Mouse (Mus musculus) CH12.LX (cell line): ENCODE measurements around the gene Fam114a2. TPM values are rescaled to one million over a fixed set of nuclear protein-coding genes. Genes with fewer than 3 reads are reported as not detected.

Experiments used
- DNase-seq: peaks from one replicate; pipeline ENCODE4 v3.0.0-alpha.2; 2013; ENCODE audit errors: extremely low read depth
- H3K27ac ChIP-seq: 2 replicates; pipeline ENCODE4 v1.5.1; 2012; ENCODE audit warnings: low read depth, mild to moderate bottlenecking, control low read depth, moderate library complexity; ENCODE audit not compliant: insufficient read depth
- H3K27me3 ChIP-seq: replicated peaks from 2 replicates; pipeline ENCODE3; 2012; ENCODE audit warnings: inconsistent platforms
- H3K36me3 ChIP-seq, 2 experiments: replicated peaks in 1 of 2; 2 replicates each; pipeline versions ENCODE3 to v1.6.1; 2012; ENCODE audit warnings: inconsistent platforms in 1 of 2, low read length in 1 of 2, mild to moderate bottlenecking in 1 of 2, mixed read lengths in 1 of 2, moderate library complexity in 1 of 2; ENCODE audit not compliant: control insufficient read depth in 1 of 2, insufficient read depth in 1 of 2
- H3K4me1 ChIP-seq, 2 experiments: 2 replicates each; pipeline ENCODE4 v1.6.1; 2012; ENCODE audit warnings: inconsistent platforms in 1 of 2, moderate library complexity in 1 of 2; ENCODE audit not compliant: insufficient read depth in 2 of 2, control insufficient read depth in 1 of 2
- H3K4me2 ChIP-seq: 2 replicates; pipeline ENCODE4 v1.6.1; 2012; ENCODE audit warnings: low read depth, mild to moderate bottlenecking, control low read depth; ENCODE audit not compliant: poor library complexity, insufficient read depth, severe bottlenecking
- H3K4me3 ChIP-seq, 3 experiments: fragments of 150-350 bp in 1 of 3; sonication (generic) in 1 of 3; replicated peaks in 1 of 3; 2 replicates each; pipeline versions ENCODE3 to v1.5.1; 2011 to 2012; ENCODE audit warnings: low read depth in 2 of 3, low read length in 2 of 3, mild to moderate bottlenecking in 2 of 3, moderate library complexity in 2 of 3, control low read depth in 1 of 3, improper control_type of control experiment in 1 of 3, inconsistent platforms in 1 of 3, mixed read lengths in 1 of 3; ENCODE audit not compliant: poor library complexity in 1 of 3
- H3K79me2 ChIP-seq: replicated peaks from 2 replicates; pipeline ENCODE4 v1.6.1; 2012; ENCODE audit warnings: mild to moderate bottlenecking, moderate library complexity; ENCODE audit not compliant: control insufficient read depth, poor library complexity, insufficient read depth, severe bottlenecking; ENCODE audit errors: extremely low read depth
- H3K9ac ChIP-seq: 2 replicates; pipeline ENCODE4 v1.6.1; 2012; ENCODE audit warnings: low read depth, mild to moderate bottlenecking, control low read depth, moderate library complexity; ENCODE audit not compliant: insufficient read depth
- H3K9me3 ChIP-seq: replicated peaks from 2 replicates; pipeline ENCODE3; 2012; ENCODE audit warnings: low read length, inconsistent platforms, mixed read lengths
- BHLHE40 ChIP-seq: IDR thresholded peaks from 2 replicates; pipeline ENCODE4 v1.6.1; 2011; ENCODE audit warnings: mild to moderate bottlenecking, low read depth, low read length, improper control_type of control experiment
- CHD1 ChIP-seq: IDR thresholded peaks from 2 replicates; pipeline ENCODE4 v1.6.1; 2012; ENCODE audit warnings: low read depth, low read length, improper control_type of control experiment, inconsistent platforms
- CTCF ChIP-seq, 2 experiments: IDR thresholded peaks in 1 of 2; conservative IDR thresholded peaks in 1 of 2; 2 replicates each; pipeline ENCODE4 v1.5.1; 2011 to 2012; ENCODE audit warnings: low read depth in 2 of 2, low read length in 2 of 2, improper control_type of control experiment in 1 of 2, inconsistent platforms in 1 of 2, mild to moderate bottlenecking in 1 of 2, moderate library complexity in 1 of 2
- EP300 ChIP-seq: IDR thresholded peaks from 2 replicates; pipeline ENCODE4 v1.6.1; 2011; ENCODE audit warnings: low read length, improper control_type of control experiment
- ETS1 ChIP-seq: conservative IDR thresholded peaks from 2 replicates; pipeline ENCODE4 v1.6.1; 2012; ENCODE audit warnings: low read depth, mild to moderate bottlenecking, inconsistent platforms, low read length, improper control_type of control experiment, moderate library complexity
- JUN ChIP-seq: IDR thresholded peaks from 2 replicates; pipeline ENCODE4 v1.6.1; 2011; ENCODE audit warnings: low read depth, mild to moderate bottlenecking, low read length, improper control_type of control experiment, moderate library complexity; ENCODE audit not compliant: insufficient read depth
- JUND ChIP-seq: conservative IDR thresholded peaks from 2 replicates; pipeline ENCODE4 v1.6.1; 2011; ENCODE audit warnings: low read depth, low read length, improper control_type of control experiment
- KAT2A ChIP-seq: IDR thresholded peaks from 2 replicates; pipeline ENCODE4 v1.6.1; 2012; ENCODE audit warnings: low read length, improper control_type of control experiment, inconsistent platforms; ENCODE audit not compliant: insufficient replicate concordance
- MAFK ChIP-seq: IDR thresholded peaks from 2 replicates; pipeline ENCODE4 v1.6.1; 2011; ENCODE audit warnings: low read length, improper control_type of control experiment; ENCODE audit not compliant: insufficient replicate concordance
- MAZ ChIP-seq: IDR thresholded peaks from 2 replicates; pipeline ENCODE4 v1.6.1; 2012; ENCODE audit warnings: low read depth, mild to moderate bottlenecking, inconsistent platforms, low read length, improper control_type of control experiment, moderate library complexity
- MEF2A ChIP-seq: IDR thresholded peaks from 2 replicates; pipeline ENCODE4 v1.6.1; 2014; ENCODE audit warnings: low read depth, mild to moderate bottlenecking, inconsistent platforms, low read length, improper control_type of control experiment, borderline replicate concordance
- NRF1 ChIP-seq: IDR thresholded peaks from 2 replicates; pipeline ENCODE4 v1.6.1; 2014; ENCODE audit warnings: low read depth, mild to moderate bottlenecking, inconsistent platforms, low read length, improper control_type of control experiment, moderate library complexity
- PAX5 ChIP-seq: IDR thresholded peaks from 2 replicates; pipeline ENCODE4 v1.6.1; 2012; ENCODE audit warnings: low read length, inconsistent platforms, mixed read lengths
- POLR2A ChIP-seq: IDR thresholded peaks from 2 replicates; pipeline ENCODE4 v1.6.1; 2011; ENCODE audit warnings: low read depth, mild to moderate bottlenecking, improper control_type of control experiment, low read length
- POLR2AphosphoS2 ChIP-seq: IDR thresholded peaks from 2 replicates; pipeline ENCODE4 v1.6.1; 2011; ENCODE audit warnings: low read depth, low read length, improper control_type of control experiment
- SIN3A ChIP-seq: IDR thresholded peaks from 2 replicates; pipeline ENCODE4 v1.6.1; 2012; ENCODE audit warnings: low read length, improper control_type of control experiment, inconsistent platforms
- SMC3 ChIP-seq: IDR thresholded peaks from 2 replicates; pipeline ENCODE4 v1.6.1; 2011; ENCODE audit warnings: low read depth, low read length, improper control_type of control experiment
- TBP ChIP-seq: conservative IDR thresholded peaks from 2 replicates; pipeline ENCODE4 v1.6.1; 2011; ENCODE audit warnings: low read depth, low read length, improper control_type of control experiment
- TCF12 ChIP-seq: IDR thresholded peaks from 2 replicates; pipeline ENCODE4 v1.6.1; 2014; ENCODE audit warnings: low read depth, mild to moderate bottlenecking, inconsistent platforms, low read length, improper control_type of control experiment
- UBTF ChIP-seq: IDR thresholded peaks from 2 replicates; pipeline ENCODE4 v1.6.1; 2012; ENCODE audit warnings: low read depth, mild to moderate bottlenecking, inconsistent platforms, low read length, improper control_type of control experiment, moderate library complexity
- USF1 ChIP-seq: IDR thresholded peaks from 2 replicates; pipeline ENCODE4 v1.6.1; 2014; ENCODE audit warnings: low read depth, mild to moderate bottlenecking, inconsistent platforms, low read length, improper control_type of control experiment
- ZC3H11A ChIP-seq: IDR thresholded peaks from 2 replicates; pipeline ENCODE4 v1.6.1; 2012; ENCODE audit warnings: low read depth, mild to moderate bottlenecking, inconsistent platforms, low read length, improper control_type of control experiment
- ZNF384 ChIP-seq: IDR thresholded peaks from 2 replicates; pipeline ENCODE4 v1.6.1; 2012; ENCODE audit warnings: low read depth, low read length, improper control_type of control experiment, inconsistent platforms
- dilution Hi-C: fragments of 300-500 bp; cut with MboI; formaldehyde crosslinking; loops from 2 replicates; pipeline ENCODE4 v1.14.3; 2020; ENCODE audit warnings: low sequenced_read_pairs; ENCODE audit not compliant: extremely low pct_unique_long_range_greater_than_20kb, extremely low pct_ligation_motif_present
- in situ Hi-C: fragments of 300-500 bp; cut with MboI; formaldehyde crosslinking; loops from 3 replicates; pipeline ENCODE4 v1.14.3; 2019; ENCODE audit warnings: low sequenced_read_pairs, low pct_ligation_motif_present, low pct_unique_long_range_greater_than_20kb, mixed read lengths
- polyA plus RNA-seq: library from polyadenylated mRNA; unstranded; fragments of >175 nt; gene quantifications from 2 replicates; pipeline ENCODE4 v1.2.1, GENCODE M21; 2012; ENCODE audit warnings: low read depth; ENCODE audit not compliant: insufficient read length
- total RNA-seq, 2 experiments: library from RNA; depleted of rRNA; stranded (reverse); fragments of 300-350 nt in 1 of 2; fragments of >200 nt in 1 of 2; gene quantifications; 2 replicates each; pipeline ENCODE4 v1.2.3; 2012 to 2014

The Fam114a2 gene
- total and polyA plus RNA-seq, 3 experiments, result 49.8 to 66.4 (median 54.3) TPM

DNA sequence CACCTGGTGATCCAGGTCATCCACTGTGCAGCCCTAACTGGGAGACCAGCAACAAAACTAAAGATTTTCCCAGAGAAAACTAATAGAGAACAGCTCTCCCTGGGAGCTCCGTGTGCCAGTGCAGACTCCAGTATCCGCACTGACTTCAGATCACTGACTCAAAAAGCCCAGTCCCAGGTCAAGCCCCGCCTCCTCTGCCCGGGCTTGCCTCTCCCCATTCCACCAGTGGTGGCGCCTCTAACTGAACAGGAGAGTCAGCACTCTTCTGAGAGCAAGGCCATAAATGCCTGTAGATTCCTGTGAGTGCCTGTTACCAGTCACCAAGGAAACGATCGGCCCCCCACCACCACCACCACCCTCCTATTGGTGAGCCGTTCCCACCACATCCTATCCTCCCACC, 53.4 kb downstream of the Fam114a2 start:
- Histone ChIP-seq H3K9ac (no peak overlapping the region), H3K4me2 (no peak overlapping the region), H3K4me3 (no peak overlapping the region), H3K9me3 (peaks cover 12% of the 10 kb centered on the region), H3K27ac (no peak overlapping the region), H3K36me3 (no peaks in the 10 kb centered on the region), H3K79me2 (no peaks in the 10 kb centered on the region), H3K4me1 (no peaks in the 10 kb centered on the region), H3K27me3 (peaks cover 37% of the 10 kb centered on the region)
- dilution Hi-C loops (no loop called here), in situ Hi-C loops (loop anchor here (25.0 kb wide), 1 partner anchor 1328 kb away; no protein-coding TSS in a partner anchor)
- TF ChIP-seq POLR2AphosphoS2, result no peak
- peak in 1 of 2 experiments; percentile 60; a peak in 2 of 4 replicates for TF ChIP-seq CTCF (conservative IDR thresholded peaks at IDR 0.05 in 1 of 2, IDR thresholded peaks at IDR 0.05 in 1 of 2; ENCODE audit: low read depth in 2 of 2, low read length in 2 of 2)
- no peak for TF ChIP-seq UBTF
- TF ChIP-seq MEF2A, result no peak
- no peak for TF ChIP-seq MAZ
- peak; percentile 55 for DNase-seq

DNA sequence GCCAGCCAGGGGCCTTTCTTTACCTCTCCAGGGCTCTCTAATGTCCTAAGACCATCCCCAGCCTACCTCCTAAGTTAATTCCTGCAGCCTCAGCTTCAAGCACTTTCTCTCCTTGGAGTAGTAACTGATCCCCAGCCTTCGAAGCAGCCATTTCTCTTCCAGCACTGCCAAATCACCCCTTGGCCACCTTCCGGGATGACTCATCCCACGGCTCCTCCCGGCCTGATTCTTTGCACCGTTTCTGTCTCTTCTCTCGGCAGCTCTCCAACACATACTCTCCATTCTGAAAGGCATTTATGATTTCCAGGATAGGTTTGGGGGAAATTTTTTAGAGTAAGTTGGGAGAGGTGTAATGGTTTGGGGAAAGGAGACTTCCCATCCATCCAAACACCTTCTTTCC, 58.7 kb downstream of the Fam114a2 start:
- TF ChIP-seq TBP (no peak), JUN (no peak), ETS1 (no peak), USF1 (no peak), BHLHE40 (no peak), SIN3A (no peak)
- TF ChIP-seq, all 38 proteins: peak for 0
- no peaks in the 10 kb centered on the region for H3K79me2 ChIP-seq
- no peak overlapping the region for H3K4me3 ChIP-seq
- H3K9ac ChIP-seq, result no peak overlapping the region
- DNase-seq, result no peak
- no peak overlapping the region for H3K27ac ChIP-seq
- in situ Hi-C loops, result loop anchor here (25.0 kb wide), 1 partner anchor 1322 kb away; no protein-coding TSS in a partner anchor
- H3K36me3 ChIP-seq, result no peaks in the 10 kb centered on the region
- H3K27me3 ChIP-seq, result peaks cover 61% of the 10 kb centered on the region
- dilution Hi-C loops, result no loop called here
- H3K4me2 ChIP-seq, result no peak overlapping the region
- H3K4me1 ChIP-seq, result no peaks in the 10 kb centered on the region
- peaks cover 2% of the 10 kb centered on the region for H3K9me3 ChIP-seq

DNA sequence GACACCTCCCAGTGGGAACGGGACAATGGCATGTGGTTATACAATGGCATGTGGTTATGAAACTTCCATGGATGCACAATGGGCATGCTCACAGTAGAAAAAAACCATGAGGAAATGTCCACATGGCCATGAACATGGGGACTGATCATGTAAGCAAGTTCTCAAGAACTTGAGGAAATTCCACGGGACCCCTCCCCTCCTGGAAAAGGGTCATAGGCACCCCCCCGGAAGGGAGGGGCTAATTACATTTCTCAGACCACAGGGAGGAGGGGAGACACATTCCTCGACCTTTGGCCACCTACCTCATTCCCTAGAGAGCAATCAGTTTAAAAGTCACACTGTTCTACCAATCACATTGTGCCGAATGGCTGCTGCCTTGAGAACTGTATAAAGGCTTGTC, 64.0 kb downstream of the Fam114a2 start:
- H3K9ac ChIP-seq, result no peak overlapping the region
- no peaks in the 10 kb centered on the region for H3K36me3 ChIP-seq
- dilution Hi-C loops, result no loop called here
- no peaks in the 10 kb centered on the region for H3K79me2 ChIP-seq
- H3K4me2 ChIP-seq, result no peak overlapping the region
- no peaks in the 10 kb centered on the region for H3K4me1 ChIP-seq
- H3K27me3 ChIP-seq, result peaks cover 74% of the 10 kb centered on the region
- DNase-seq, result no peak
- no peaks in the 10 kb centered on the region for H3K9me3 ChIP-seq
- TF ChIP-seq MEF2A, result no peak
- TF ChIP-seq ZC3H11A, result no peak
- TF ChIP-seq TBP, result no peak
- no peak for TF ChIP-seq KAT2A
- no peak for TF ChIP-seq CTCF (conservative IDR thresholded peaks at IDR 0.05 in 1 of 2, IDR thresholded peaks at IDR 0.05 in 1 of 2; ENCODE audit: low read depth in 2 of 2, low read length in 2 of 2)
- no peak for TF ChIP-seq NRF1
- TF ChIP-seq SMC3, result no peak
- no peak for TF ChIP-seq JUND
- no peak for TF ChIP-seq EP300
- no peak for TF ChIP-seq SIN3A
- no peak for TF ChIP-seq MAFK
- no peak for TF ChIP-seq POLR2A
- TF ChIP-seq TCF12, result no peak
- no peak for TF ChIP-seq UBTF
- no peak for TF ChIP-seq CHD1
- no peak for TF ChIP-seq PAX5
- no peak for TF ChIP-seq JUN
- no peak for TF ChIP-seq ZNF384
- in situ Hi-C loops, result loop anchor here (25.0 kb wide), 1 partner anchor 1317 kb away; no protein-coding TSS in a partner anchor
- H3K27ac ChIP-seq, result no peak overlapping the region
- no peak overlapping the region for H3K4me3 ChIP-seq
